Mouse (Mus musculus): Measurements from ENCODE around the gene Otx2.

GRCm38 (mm10) chr14:48616361-48616760 lies 57.3 kb downstream of the Otx2 start:
- TF ChIP-seq GATA1 (IDR thresholded peaks at IDR 0.05; ENCODE audit: low read length): no peak
- TF ChIP-seq TAL1 (IDR thresholded peaks at IDR 0.05; ENCODE audit: low read length): no peak

Data from erythroblast, embryonic 14.5 days (primary cell).